ENCODE assay signal across 10 mouse cellular contexts in the genomic region with DNA sequence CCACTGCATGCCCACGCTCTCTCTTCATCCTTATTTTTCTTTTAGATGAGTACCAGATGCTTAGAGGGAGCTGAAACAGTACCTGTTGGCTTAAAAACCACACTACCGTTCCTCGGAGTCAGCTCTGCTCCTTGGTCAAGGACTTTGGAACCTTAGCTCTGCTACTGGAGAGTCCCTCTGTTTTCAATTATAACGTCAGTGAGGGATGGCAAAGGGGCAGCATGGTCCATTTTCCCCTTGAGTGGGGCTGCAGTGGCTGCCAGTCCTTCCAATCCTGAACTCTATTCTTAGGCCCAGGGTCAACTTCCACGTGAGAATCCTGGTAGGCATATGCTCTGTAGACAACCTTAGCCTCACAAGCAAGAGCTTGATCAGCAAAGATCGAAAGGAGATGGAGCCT.
"Had no signal": no experiment of that assay in that cellular context is flagged by ENCODE, and none has a peak within 500 bp of the region (broad histone marks: within the 10 kb centered on the region; RNA-seq: fewer than 3 reads in every experiment).

No protein-coding gene starts in this region.

- H3K9ac ChIP-seq: limb, embryonic 15.5 days; liver, embryonic 12.5 days; lung, embryonic 14.5 days; midbrain, embryonic 12.5 days had no signal

- H3K4me3 ChIP-seq: left cerebral cortex, adult 2 months; limb, embryonic 15.5 days; liver, embryonic 12.5 days; midbrain, embryonic 12.5 days had no signal

- H3K27ac ChIP-seq: left cerebral cortex, adult 2 months; limb, embryonic 15.5 days; liver, embryonic 12.5 days; midbrain, embryonic 12.5 days; stomach, postnatal 0 days had no signal

- H3K4me1 ChIP-seq: limb, embryonic 15.5 days; liver, embryonic 12.5 days; midbrain, embryonic 12.5 days had no signal

- ATAC-seq: liver, embryonic 12.5 days had no signal

- H3K9me3 ChIP-seq: limb, embryonic 15.5 days; liver, embryonic 12.5 days; midbrain, embryonic 12.5 days had no signal

- DNase-seq: lung, embryonic 14.5 days; lung, postnatal 10 days; lung, postnatal 4 days; right cerebral cortex, postnatal 14 days; thymus, postnatal 4 days had no signal

- H3K27me3 ChIP-seq: limb, embryonic 15.5 days; liver, embryonic 12.5 days; midbrain, embryonic 12.5 days had no signal

- H3K4me2 ChIP-seq: limb, embryonic 15.5 days; liver, embryonic 12.5 days; lung, embryonic 14.5 days; midbrain, embryonic 12.5 days had no signal
